Mouse (Mus musculus) neural tube, embryonic 14.5 days (tissue): ENCODE measurements at regions not wholly inside any gene's neighbourhood (a gene's known extent, or its start where the extent isn't known, plus 50 kb on each side); places are given as distances from the start of the nearest gene placed in this dataset.

Experiments used
- ATAC-seq: fragments of 200-750 bp; cut with Nextera tagmentation; 2 replicates; pipeline ENCODE4 v1.8.0; 2017; ENCODE audit warnings: low read depth, mild to moderate bottlenecking, moderate TSS enrichment, moderate library complexity
- H3K27ac ChIP-seq: fragments of 300-500 bp; sonication (generic); 2 replicates; pipeline ENCODE4 v1.5.1; 2014; ENCODE audit warnings: low read depth, mild to moderate bottlenecking, control low read depth, low read length, moderate library complexity, mixed read lengths
- H3K27me3 ChIP-seq: fragments of 300-500 bp; sonication (generic); 2 replicates; pipeline ENCODE4 v1.6.1; 2014; ENCODE audit warnings: low read length; ENCODE audit not compliant: control insufficient read depth, insufficient read depth
- H3K36me3 ChIP-seq: fragments of 300-500 bp; sonication (generic); 2 replicates; pipeline ENCODE4 v1.6.1; 2014; ENCODE audit warnings: low read length, mixed read lengths; ENCODE audit not compliant: control insufficient read depth, insufficient read depth
- H3K4me1 ChIP-seq: fragments of 300-500 bp; sonication (generic); 2 replicates; pipeline ENCODE4 v1.6.1; 2014; ENCODE audit warnings: low read length; ENCODE audit not compliant: control insufficient read depth, insufficient read depth
- H3K4me2 ChIP-seq: fragments of 300-500 bp; sonication (generic); 2 replicates; pipeline ENCODE4 v1.6.1; 2014; ENCODE audit warnings: mild to moderate bottlenecking, low read depth, low read length, control low read depth
- H3K4me3 ChIP-seq: fragments of 300-500 bp; sonication (generic); 2 replicates; pipeline ENCODE4 v1.5.1; 2014; ENCODE audit warnings: low read depth, low read length, control low read depth, mixed read lengths
- H3K9ac ChIP-seq: fragments of 300-500 bp; sonication (generic); replicated peaks from 2 replicates; pipeline ENCODE4 v1.6.1; 2014; ENCODE audit warnings: low read depth, mild to moderate bottlenecking, control low read depth, low read length, mixed read lengths
- H3K9me3 ChIP-seq: fragments of 300-500 bp; sonication (generic); 2 replicates; pipeline ENCODE4 v1.6.1; 2016; ENCODE audit warnings: low read length; ENCODE audit not compliant: control insufficient read depth
- WGBS: fragments of 180-500 bp; shearing (Covaris S2); extraction: QIAGEN DNeasy Blood & Tissue Kit; methylation state at CpG from one replicate; pipeline ENCODE4 v1.1.7; 2014; 5-methylcytosine and 5-hydroxymethylcytosine counted together

- Histone ChIP-seq H3K4me2 (no peak overlapping the region), H3K9ac (no peak overlapping the region), H3K36me3 (no peaks in the 10 kb centered on the region), H3K4me1 (peaks cover 3% of the 10 kb centered on the region; the same call in 1 of the 2 replicates), H3K27ac (no peak overlapping the region), H3K27me3 (no peaks in the 10 kb centered on the region), H3K4me3 (no peak overlapping the region), H3K9me3 (no peaks in the 10 kb centered on the region)
- 34% methylated on average over 7 of the region's 7 CpGs for WGBS
- peak; percentile 39; the same call in 1 of the 2 replicates for ATAC-seq
Observed at GRCm38 (mm10) chr3:137785224-137785623, 79.1 kb upstream of the H2afz start.

DNA sequence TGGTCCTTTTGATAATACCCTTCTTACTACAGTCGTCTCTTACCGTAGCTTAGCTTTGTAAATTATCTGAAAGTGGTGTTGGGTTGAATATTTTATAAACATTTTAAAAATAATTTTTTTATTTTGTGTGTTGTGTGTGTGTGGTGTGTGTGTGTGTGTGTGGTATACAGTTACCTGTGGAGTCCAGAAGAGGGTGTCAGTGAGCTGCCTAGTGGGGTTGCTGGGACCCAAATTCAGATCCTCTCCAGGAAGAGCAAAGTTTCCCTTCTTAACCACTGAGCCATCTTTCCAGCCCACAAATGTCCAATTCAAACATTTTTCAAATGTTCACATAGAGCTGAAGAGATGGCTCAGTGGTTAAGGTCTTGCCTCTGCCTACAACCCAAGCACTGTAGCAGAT lies 78.4 kb upstream of the H2afz start:
- no peaks in the 10 kb centered on the region for H3K36me3 ChIP-seq
- peaks cover 3% of the 10 kb centered on the region; the same call in 1 of the 2 replicates for H3K4me1 ChIP-seq
- no peak overlapping the region for H3K4me2 ChIP-seq
- H3K9me3 ChIP-seq: no peaks in the 10 kb centered on the region
- ATAC-seq: no peak
- WGBS: 82% methylated on average over 2 of the region's 2 CpGs
- H3K27ac ChIP-seq: no peak overlapping the region
- no peak overlapping the region for H3K9ac ChIP-seq
- H3K27me3 ChIP-seq: no peaks in the 10 kb centered on the region
- no peak overlapping the region for H3K4me3 ChIP-seq

GRCm38 (mm10) chr3:137789671-137790070 lies 74.6 kb upstream of the H2afz start:
- peak; percentile 26; the same call in 1 of the 2 replicates for ATAC-seq
- Histone ChIP-seq H3K4me2 (no peak overlapping the region), H3K9ac (no peak overlapping the region), H3K4me3 (no peak overlapping the region), H3K4me1 (peaks cover 3% of the 10 kb centered on the region; the same call in 1 of the 2 replicates), H3K27ac (no peak overlapping the region), H3K27me3 (no peaks in the 10 kb centered on the region), H3K36me3 (no peaks in the 10 kb centered on the region), H3K9me3 (no peaks in the 10 kb centered on the region)
- WGBS: 53% methylated on average over 6 of the region's 6 CpGs

GRCm38 (mm10) chr3:137790340-137790739 lies 73.9 kb upstream of the H2afz start:
- no peaks in the 10 kb centered on the region; the same call in 1 of the 2 replicates for H3K4me1 ChIP-seq
- no peaks in the 10 kb centered on the region for H3K27me3 ChIP-seq
- ATAC-seq: no peak
- no peak overlapping the region for H3K27ac ChIP-seq
- H3K9me3 ChIP-seq: no peaks in the 10 kb centered on the region
- no peak overlapping the region for H3K4me2 ChIP-seq
- H3K36me3 ChIP-seq: no peaks in the 10 kb centered on the region
- H3K4me3 ChIP-seq: no peak overlapping the region
- H3K9ac ChIP-seq: no peak overlapping the region
- WGBS: 91% methylated on average over 7 of the region's 7 CpGs

GRCm38 (mm10) chr3:137795754-137796315 lies 68.5 kb upstream of the H2afz start:
- ATAC-seq: no peak
- Histone ChIP-seq H3K9me3 (no peaks in the 10 kb centered on the region), H3K27me3 (no peaks in the 10 kb centered on the region), H3K4me1 (no peaks in the 10 kb centered on the region), H3K27ac (no peak overlapping the region), H3K4me3 (no peak overlapping the region), H3K36me3 (no peaks in the 10 kb centered on the region), H3K9ac (no peak overlapping the region), H3K4me2 (no peak overlapping the region)
- 91% methylated on average over 7 of the region's 7 CpGs for WGBS

GRCm38 (mm10) chr3:137798769-137799168 lies 65.5 kb upstream of the H2afz start:
- Histone ChIP-seq H3K4me3 (no peak overlapping the region), H3K4me1 (no peaks in the 10 kb centered on the region), H3K9ac (no peak overlapping the region), H3K4me2 (no peak overlapping the region), H3K27ac (no peak overlapping the region), H3K9me3 (no peaks in the 10 kb centered on the region), H3K36me3 (no peaks in the 10 kb centered on the region), H3K27me3 (no peaks in the 10 kb centered on the region)
- ATAC-seq: no peak
- WGBS: 84% methylated on average over 4 of the region's 4 CpGs

DNA sequence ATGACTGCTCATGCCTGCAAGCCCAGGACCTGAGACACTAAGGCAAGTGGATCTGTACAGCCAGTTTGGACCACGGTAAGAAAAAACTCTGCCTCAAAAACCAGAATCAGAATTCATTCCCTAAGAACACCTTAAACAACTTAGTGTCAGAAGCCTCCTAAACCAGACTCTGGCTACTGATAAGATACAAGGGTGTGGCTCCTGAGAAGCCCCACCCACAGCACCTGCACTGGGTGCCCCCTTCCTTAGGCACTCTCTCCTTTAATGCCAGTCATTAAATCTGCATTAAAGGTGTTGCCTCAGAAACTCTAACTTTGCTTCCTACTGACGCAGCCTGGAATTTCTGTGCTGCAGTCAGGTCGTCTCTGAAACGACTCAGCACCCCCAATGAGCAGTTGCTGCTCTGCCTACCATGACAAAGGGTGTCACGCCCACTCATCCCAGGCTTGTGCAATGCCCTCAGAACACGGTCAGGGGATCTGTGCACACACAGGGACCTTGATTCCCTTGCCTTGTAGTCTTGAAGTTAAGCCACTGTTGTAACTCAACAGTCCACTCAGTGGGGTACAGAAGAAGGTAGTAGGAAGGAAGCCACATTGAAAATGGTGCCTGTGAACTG lies 62.8 kb upstream of the H2afz start:
- ATAC-seq: no peak
- WGBS: 53% methylated on average over 6 of the region's 6 CpGs
- H3K4me1 ChIP-seq: no peaks in the 10 kb centered on the region

GRCm38 (mm10) chr3:137807423-137807822 lies 56.9 kb upstream of the H2afz start:
- H3K4me3 ChIP-seq: no peak overlapping the region
- H3K4me2 ChIP-seq: no peak overlapping the region
- H3K4me1 ChIP-seq: no peaks in the 10 kb centered on the region
- H3K9me3 ChIP-seq: no peaks in the 10 kb centered on the region
- ATAC-seq: no peak
- 71% methylated on average over 1 of the region's 1 CpGs for WGBS
- no peaks in the 10 kb centered on the region for H3K36me3 ChIP-seq
- no peak overlapping the region for H3K27ac ChIP-seq
- no peaks in the 10 kb centered on the region for H3K27me3 ChIP-seq
- no peak overlapping the region for H3K9ac ChIP-seq

More for the DNA sequence above, 62.8 kb upstream of the H2afz start:
- H3K4me2 ChIP-seq: no peak overlapping the region
- no peaks in the 10 kb centered on the region for H3K36me3 ChIP-seq
- no peak overlapping the region for H3K27ac ChIP-seq
- H3K27me3 ChIP-seq: no peaks in the 10 kb centered on the region
- no peak overlapping the region for H3K9ac ChIP-seq
- no peaks in the 10 kb centered on the region for H3K9me3 ChIP-seq
- no peak overlapping the region for H3K4me3 ChIP-seq

DNA sequence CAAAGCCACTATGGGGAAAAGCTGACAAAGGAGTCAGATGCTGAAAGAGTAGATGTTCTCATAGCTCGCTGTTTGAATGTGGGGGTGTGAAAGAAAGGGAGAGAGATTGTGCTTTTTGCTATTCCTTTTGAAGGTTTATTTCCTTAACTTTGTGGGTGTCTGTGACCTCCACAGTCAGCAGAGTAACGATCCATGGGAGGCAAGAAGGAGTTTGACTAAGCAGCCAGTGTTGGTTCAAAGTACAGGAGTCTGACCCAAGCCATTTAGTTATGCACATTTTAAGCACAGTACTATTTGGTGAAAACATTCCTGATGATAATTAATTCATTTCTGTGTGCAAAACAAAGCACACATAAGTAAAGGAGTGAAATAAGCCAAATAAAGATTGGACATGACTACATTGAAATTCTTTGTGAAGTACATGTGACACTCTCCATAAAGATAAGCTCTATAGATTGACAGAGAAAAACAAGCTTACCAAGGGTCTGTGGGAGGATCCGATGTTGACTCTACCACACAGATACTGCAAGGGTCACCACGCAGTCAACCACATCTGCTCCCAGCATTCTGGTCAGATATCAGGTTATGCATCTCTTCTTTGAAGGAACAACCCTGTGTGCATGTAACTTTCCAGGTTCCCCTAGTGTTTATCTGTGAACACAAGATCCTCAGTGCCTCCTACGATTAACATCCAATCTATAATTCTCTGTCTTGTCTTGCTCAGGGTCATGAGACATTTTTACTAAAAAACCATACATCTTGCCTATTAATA lies 56.2 kb upstream of the H2afz start:
- Histone ChIP-seq H3K27ac (no peak overlapping the region), H3K4me2 (no peak overlapping the region), H3K9ac (no peak overlapping the region), H3K4me1 (no peaks in the 10 kb centered on the region), H3K27me3 (no peaks in the 10 kb centered on the region), H3K9me3 (no peaks in the 10 kb centered on the region), H3K36me3 (no peaks in the 10 kb centered on the region), H3K4me3 (no peak overlapping the region)
- 86% methylated on average over 5 of the region's 5 CpGs for WGBS
- no peak for ATAC-seq
